Mouse (Mus musculus): ENCODE data around the gene Olfr1283. TPM values are rescaled to one million over a fixed set of nuclear protein-coding genes. Genes with fewer than 3 reads are reported as not detected.
"Not testable (repeated sequence)": the region's sequence is repeated elsewhere in the genome, so short reads cannot be mapped to it uniquely, and the experiment has no call there.

Gene Olfr1283
- polyA plus RNA-seq (2015; fragmentation: Nextera tagmentation; extraction: Ambion mirVana), result not detected in 2 replicates

- no peaks in the 10 kb centered on the region for H3K9me3 ChIP-seq (replicated peaks)
- H3K4me1 ChIP-seq (replicated peaks), result no peaks in the 10 kb centered on the region
- no peak for ATAC-seq (replicated peaks; ENCODE audit: insufficient number of reproducible peaks, insufficient read depth, low FRiP score, low read depth)
- no peaks in the 10 kb centered on the region for H3K27me3 ChIP-seq
- 59% methylated on average over 2 of the region's 2 CpGs for WGBS
- H3K27ac ChIP-seq, result no peak within 1 kb of the TSS
- H3K36me3 ChIP-seq, result no peaks in the 10 kb centered on the region
- no peak within 1 kb of the TSS for H3K4me2 ChIP-seq
- H3K9ac ChIP-seq, result no peak within 1 kb of the TSS
- H3K4me3 ChIP-seq, result no peak within 1 kb of the TSS
These were observed at the start of gene Olfr1283 for GRCm38 (mm10) chr2:111366490-111366889. Gene Olfr1283 (plus strand): TSS chr2:111366790.

GRCm38 (mm10) chr2:111326220-111326619, 40.4 kb upstream of the Olfr1283 start, which contains the start of gene Olfr1281:
Gene Olfr1281 (plus strand): TSS chr2:111326520.
- H3K9me3 ChIP-seq (replicated peaks), result no peaks in the 10 kb centered on the region
- H3K27ac ChIP-seq, result no peak within 1 kb of the TSS
- no peak within 1 kb of the TSS for H3K4me3 ChIP-seq
- H3K36me3 ChIP-seq, result no peaks in the 10 kb centered on the region
- no peak within 1 kb of the TSS for H3K4me2 ChIP-seq
- no peaks in the 10 kb centered on the region for H3K4me1 ChIP-seq (replicated peaks)
- H3K9ac ChIP-seq, result no peak within 1 kb of the TSS
- ATAC-seq (replicated peaks; ENCODE audit: insufficient number of reproducible peaks, insufficient read depth, low FRiP score, low read depth), result no peak
- no peaks in the 10 kb centered on the region for H3K27me3 ChIP-seq
- 60% methylated on average over 2 of the region's 2 CpGs for WGBS

GRCm38 (mm10) chr2:111333721-111334120, 32.9 kb upstream of the Olfr1283 start:
- H3K4me1 ChIP-seq (replicated peaks); H3K27me3 ChIP-seq; H3K27ac ChIP-seq; H3K9ac ChIP-seq; ATAC-seq (replicated peaks; ENCODE audit: insufficient number of reproducible peaks, insufficient read depth, low FRiP score, low read depth); H3K36me3 ChIP-seq; H3K9me3 ChIP-seq (replicated peaks); H3K4me3 ChIP-seq; H3K4me2 ChIP-seq: not testable (repeated sequence)
- 77% methylated on average over 5 of the region's 5 CpGs for WGBS

GRCm38 (mm10) chr2:111335976-111336375, 30.6 kb upstream of the Olfr1283 start, which contains the start of gene Olfr1282:
Gene Olfr1282 (minus strand): TSS chr2:111336076.
- Histone ChIP-seq H3K27ac (no peak within 1 kb of the TSS), H3K9ac (no peak within 1 kb of the TSS), H3K4me2 (no peak within 1 kb of the TSS), H3K4me1 (replicated peaks) (no peaks in the 10 kb centered on the region), H3K27me3 (no peaks in the 10 kb centered on the region), H3K9me3 (replicated peaks) (no peaks in the 10 kb centered on the region), H3K36me3 (no peaks in the 10 kb centered on the region), H3K4me3 (no peak within 1 kb of the TSS)
- no peak for ATAC-seq (replicated peaks; ENCODE audit: insufficient number of reproducible peaks, insufficient read depth, low FRiP score, low read depth)
- WGBS, result 52% methylated on average over 2 of the region's 2 CpGs

GRCm38 (mm10) chr2:111375222-111375621, 8.6 kb downstream of the Olfr1283 start, which contains the start of gene Olfr1284:
Gene Olfr1284 (plus strand): TSS chr2:111375522.
- H3K4me1 ChIP-seq (replicated peaks), result no peaks in the 10 kb centered on the region
- no peak within 1 kb of the TSS for H3K4me2 ChIP-seq
- H3K27ac ChIP-seq, result no peak within 1 kb of the TSS
- WGBS, result 73% methylated on average over 1 of the region's 1 CpGs
- H3K9me3 ChIP-seq (replicated peaks), result no peaks in the 10 kb centered on the region
- no peak for ATAC-seq (replicated peaks; ENCODE audit: insufficient number of reproducible peaks, insufficient read depth, low FRiP score, low read depth)
- H3K4me3 ChIP-seq, result no peak within 1 kb of the TSS
- H3K27me3 ChIP-seq, result no peaks in the 10 kb centered on the region
- no peaks in the 10 kb centered on the region for H3K36me3 ChIP-seq
- no peak within 1 kb of the TSS for H3K9ac ChIP-seq

Other genes starting within 250 kb of the Olfr1283 start
- gene Gm15130, start 213.9 kb upstream of the Olfr1283 start, polyA plus RNA-seq (2015; fragmentation: Nextera tagmentation; extraction: Ambion mirVana), result not detected in 2 replicates
- gene 4930430A15Rik, start 137.2 kb upstream of the Olfr1283 start, polyA plus RNA-seq (2015; fragmentation: Nextera tagmentation; extraction: Ambion mirVana), result not detected in 2 replicates
- not detected in 2 replicates for gene Olfr1275, start 131.5 kb upstream of the Olfr1283 start, polyA plus RNA-seq (2015; fragmentation: Nextera tagmentation; extraction: Ambion mirVana)
- gene Olfr1276, start 112.3 kb upstream of the Olfr1283 start, polyA plus RNA-seq (2015; fragmentation: Nextera tagmentation; extraction: Ambion mirVana), result not detected in 2 replicates
- gene Olfr1277, start 92.7 kb upstream of the Olfr1283 start, polyA plus RNA-seq (2015; fragmentation: Nextera tagmentation; extraction: Ambion mirVana), result not detected in 2 replicates
- not detected in 2 replicates for gene Olfr1278, start 76.7 kb upstream of the Olfr1283 start, polyA plus RNA-seq (2015; fragmentation: Nextera tagmentation; extraction: Ambion mirVana)
- gene Olfr1279, start 66.2 kb upstream of the Olfr1283 start, polyA plus RNA-seq (2015; fragmentation: Nextera tagmentation; extraction: Ambion mirVana), result not detected in 2 replicates
- gene Olfr1280, start 52.8 kb upstream of the Olfr1283 start, polyA plus RNA-seq (2015; fragmentation: Nextera tagmentation; extraction: Ambion mirVana), result not detected in 2 replicates
- gene Olfr1281, start 40.3 kb upstream of the Olfr1283 start, polyA plus RNA-seq (2015; fragmentation: Nextera tagmentation; extraction: Ambion mirVana), result not detected in 2 replicates
- gene Olfr1282, start 30.7 kb upstream of the Olfr1283 start, polyA plus RNA-seq (2015; fragmentation: Nextera tagmentation; extraction: Ambion mirVana), result not detected in 2 replicates
- gene Olfr1284, start 8.7 kb downstream of the Olfr1283 start, polyA plus RNA-seq (2015; fragmentation: Nextera tagmentation; extraction: Ambion mirVana), result not detected in 2 replicates
- gene Olfr1286, start 56.3 kb downstream of the Olfr1283 start, polyA plus RNA-seq (2015; fragmentation: Nextera tagmentation; extraction: Ambion mirVana), result not detected in 2 replicates
- not detected in 2 replicates for gene Olfr1287, start 82.4 kb downstream of the Olfr1283 start, polyA plus RNA-seq (2015; fragmentation: Nextera tagmentation; extraction: Ambion mirVana)
- not detected in 2 replicates for gene Olfr1288, start 107.3 kb downstream of the Olfr1283 start, polyA plus RNA-seq (2015; fragmentation: Nextera tagmentation; extraction: Ambion mirVana)
- not detected in 2 replicates for gene Olfr1289, start 114.0 kb downstream of the Olfr1283 start, polyA plus RNA-seq (2015; fragmentation: Nextera tagmentation; extraction: Ambion mirVana)
- gene Olfr1290, start 127.0 kb downstream of the Olfr1283 start, polyA plus RNA-seq (2015; fragmentation: Nextera tagmentation; extraction: Ambion mirVana), result not detected in 2 replicates
- gene Olfr1291-ps1, start 130.4 kb downstream of the Olfr1283 start, polyA plus RNA-seq (2015; fragmentation: Nextera tagmentation; extraction: Ambion mirVana), result not detected in 2 replicates
- not detected in 2 replicates for gene Olfr1293-ps, start 158.4 kb downstream of the Olfr1283 start, polyA plus RNA-seq (2015; fragmentation: Nextera tagmentation; extraction: Ambion mirVana)
- gene Olfr1294, start 173.5 kb downstream of the Olfr1283 start, polyA plus RNA-seq (2015; fragmentation: Nextera tagmentation; extraction: Ambion mirVana), result not detected in 2 replicates
- not detected in 2 replicates for gene Olfr1295, start 202.9 kb downstream of the Olfr1283 start, polyA plus RNA-seq (2015; fragmentation: Nextera tagmentation; extraction: Ambion mirVana)

All from heart, embryonic 15.5 days (tissue).